Mouse (Mus musculus): ENCODE measurements at regions not wholly inside any gene's neighbourhood (a gene's known extent, or its start where the extent isn't known, plus 50 kb on each side); places are given as distances from the start of the nearest gene placed in this dataset.
"Not testable (repeated sequence)": the region's sequence is repeated elsewhere in the genome, so short reads cannot be mapped to it uniquely, and the experiment has no call there.

DNA sequence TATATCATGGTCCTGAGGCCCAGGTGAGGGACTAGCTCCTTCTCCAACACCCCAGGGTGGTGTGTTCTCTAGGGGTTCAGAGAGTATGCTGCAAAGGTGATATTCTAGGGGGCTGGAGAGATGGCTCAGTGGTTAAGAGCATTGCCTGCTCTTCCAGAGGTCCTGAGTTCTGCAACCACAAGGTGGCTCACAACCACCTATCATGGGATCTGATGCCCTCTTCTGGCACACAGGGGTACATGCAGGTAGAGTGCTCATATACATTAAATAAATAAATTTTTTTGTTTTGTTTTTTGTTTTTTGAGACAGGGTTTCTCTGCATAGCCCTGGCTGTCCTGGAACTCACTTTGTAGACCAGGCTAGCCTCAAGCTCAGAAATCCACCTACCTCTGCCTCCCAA is 81.7 kb downstream of the Sik1 start:
- not testable (repeated sequence) for ATAC-seq (ENCODE audit: low read depth); H3K9me3 ChIP-seq (ENCODE audit: control insufficient read depth, low read length); H3K4me3 ChIP-seq (ENCODE audit: low read length)

GRCm38 (mm10) chr17:31775037-31775436 is 80.6 kb downstream of the Sik1 start:
- Histone ChIP-seq H3K36me3 (ENCODE audit: control insufficient read depth, insufficient read depth, low read length) (no peaks in the 10 kb centered on the region), H3K9me3 (ENCODE audit: control insufficient read depth, low read length) (peaks cover 4% of the 10 kb centered on the region; the same call in 1 of the 2 replicates), H3K4me1 (replicated peaks; ENCODE audit: control insufficient read depth, insufficient read depth, low read length) (peaks cover 34% of the 10 kb centered on the region), H3K27ac (ENCODE audit: low read length) (no peak overlapping the region), H3K9ac (ENCODE audit: low read length) (no peak overlapping the region), H3K27me3 (ENCODE audit: control insufficient read depth, insufficient read depth, low read depth, low read length) (no peaks in the 10 kb centered on the region), H3K4me3 (ENCODE audit: low read length) (no peak overlapping the region), H3K4me2 (ENCODE audit: low read depth, low read length) (no peak overlapping the region)
- WGBS = 66% methylated on average over 4 of the region's 5 CpGs
- ATAC-seq (ENCODE audit: low read depth) = no peak

More for the DNA sequence above, 81.7 kb downstream of the Sik1 start:
- H3K4me2 ChIP-seq (ENCODE audit: low read depth, low read length); H3K27me3 ChIP-seq (ENCODE audit: control insufficient read depth, insufficient read depth, low read depth, low read length); H3K36me3 ChIP-seq (ENCODE audit: control insufficient read depth, insufficient read depth, low read length); H3K9ac ChIP-seq (ENCODE audit: low read length); H3K27ac ChIP-seq (ENCODE audit: low read length): not testable (repeated sequence)
- peaks cover 31% of the 10 kb centered on the region for H3K4me1 ChIP-seq (replicated peaks; ENCODE audit: control insufficient read depth, insufficient read depth, low read length)

GRCm38 (mm10) chr17:31775966-31776365 is 79.6 kb downstream of the Sik1 start:
- ATAC-seq (ENCODE audit: low read depth) = no peak
- H3K4me3 ChIP-seq (ENCODE audit: low read length) = no peak overlapping the region
- H3K9ac ChIP-seq (ENCODE audit: low read length) = no peak overlapping the region
- WGBS = 78% methylated on average over 3 of the region's 3 CpGs
- no peaks in the 10 kb centered on the region for H3K9me3 ChIP-seq (ENCODE audit: control insufficient read depth, low read length)
- peak overlapping the region; percentile 28; the same call in 1 of the 2 replicates for H3K27ac ChIP-seq (ENCODE audit: low read length)
- no peaks in the 10 kb centered on the region for H3K27me3 ChIP-seq (ENCODE audit: control insufficient read depth, insufficient read depth, low read depth, low read length)
- peaks cover 34% of the 10 kb centered on the region for H3K4me1 ChIP-seq (replicated peaks; ENCODE audit: control insufficient read depth, insufficient read depth, low read length)
- H3K4me2 ChIP-seq (ENCODE audit: low read depth, low read length) = no peak overlapping the region
- no peaks in the 10 kb centered on the region for H3K36me3 ChIP-seq (ENCODE audit: control insufficient read depth, insufficient read depth, low read length)

DNA sequence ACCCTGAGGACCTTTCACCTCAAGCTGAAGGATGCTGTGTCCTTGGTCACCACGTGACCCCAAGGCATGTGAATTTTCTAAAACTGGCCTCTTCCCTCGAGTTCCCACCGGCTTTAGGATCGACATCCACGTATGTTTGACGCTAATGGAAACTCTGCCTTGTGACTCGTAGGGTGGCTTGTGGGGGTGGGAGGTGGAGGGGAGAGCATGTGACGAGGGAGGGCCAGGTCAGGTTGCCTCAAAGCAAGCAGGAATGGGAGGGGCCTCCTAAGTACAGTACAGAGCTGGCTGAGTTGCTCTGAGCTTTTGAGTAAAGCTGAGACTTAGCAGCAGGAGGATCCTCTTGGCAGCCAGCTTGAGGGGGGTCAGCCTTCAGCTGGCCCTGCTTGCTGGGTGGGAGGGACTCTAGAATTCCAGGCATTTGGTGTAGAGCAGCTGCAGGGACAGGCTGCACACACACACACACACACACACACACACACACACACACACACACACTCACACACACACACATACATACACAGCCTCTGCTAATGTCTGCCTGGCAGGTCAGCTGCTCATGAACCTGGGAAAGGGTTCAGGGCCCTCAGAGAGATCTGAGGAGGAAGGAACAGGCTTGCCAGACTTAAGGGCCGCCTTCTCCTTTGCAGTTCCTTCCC is 78.5 kb downstream of the Sik1 start:
- peak; percentile 95 for ATAC-seq (ENCODE audit: low read depth)
- Histone ChIP-seq H3K4me2 (ENCODE audit: low read depth, low read length) (peak overlapping the region; percentile 19; the same call in 1 of the 2 replicates), H3K9me3 (ENCODE audit: control insufficient read depth, low read length) (no peaks in the 10 kb centered on the region), H3K4me3 (ENCODE audit: low read length) (no peak overlapping the region), H3K4me1 (replicated peaks; ENCODE audit: control insufficient read depth, insufficient read depth, low read length) (peaks cover 32% of the 10 kb centered on the region), H3K27me3 (ENCODE audit: control insufficient read depth, insufficient read depth, low read depth, low read length) (no peaks in the 10 kb centered on the region), H3K36me3 (ENCODE audit: control insufficient read depth, insufficient read depth, low read length) (no peaks in the 10 kb centered on the region), H3K27ac (ENCODE audit: low read length) (peak overlapping the region; percentile 85), H3K9ac (ENCODE audit: low read length) (peak overlapping the region; percentile 33; the same call in 1 of the 2 replicates)
- WGBS = 21% methylated on average over 9 of the region's 9 CpGs

- H3K4me1 ChIP-seq (replicated peaks; ENCODE audit: control insufficient read depth, insufficient read depth, low read length) = peaks cover 28% of the 10 kb centered on the region
- no peak for ATAC-seq (ENCODE audit: low read depth)
These were observed 77.9 kb downstream of the Sik1 start for GRCm38 (mm10) chr17:31777751-31778150.

DNA sequence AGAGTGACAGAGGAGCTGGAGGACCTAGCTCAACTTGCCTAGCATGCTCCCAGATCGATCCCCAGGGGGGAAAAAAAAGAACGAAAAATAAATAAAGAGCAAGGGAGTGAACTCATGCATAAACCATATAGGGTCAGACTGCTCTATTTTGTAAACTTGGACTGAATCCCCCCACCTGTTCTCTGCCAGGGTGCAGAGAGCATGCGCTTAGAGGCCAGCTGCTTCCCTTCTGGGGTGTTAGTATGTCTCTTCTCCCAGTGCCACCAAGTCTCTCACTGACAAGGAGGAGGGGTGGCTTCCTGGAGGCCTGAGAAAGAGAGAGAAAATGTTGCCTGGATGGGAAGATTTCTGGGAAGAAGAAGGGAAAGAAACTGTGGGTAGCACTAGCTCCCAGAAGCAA is 76.1 kb downstream of the Sik1 start:
- ATAC-seq (ENCODE audit: low read depth) = no peak
- no peaks in the 10 kb centered on the region for H3K36me3 ChIP-seq (ENCODE audit: control insufficient read depth, insufficient read depth, low read length)
- H3K9me3 ChIP-seq (ENCODE audit: control insufficient read depth, low read length) = no peaks in the 10 kb centered on the region
- H3K27me3 ChIP-seq (ENCODE audit: control insufficient read depth, insufficient read depth, low read depth, low read length) = no peaks in the 10 kb centered on the region
- no peak overlapping the region for H3K4me2 ChIP-seq (ENCODE audit: low read depth, low read length)
- H3K4me1 ChIP-seq (replicated peaks; ENCODE audit: control insufficient read depth, insufficient read depth, low read length) = peaks cover 25% of the 10 kb centered on the region
- no peak overlapping the region for H3K4me3 ChIP-seq (ENCODE audit: low read length)
- no peak overlapping the region for H3K9ac ChIP-seq (ENCODE audit: low read length)
- no peak overlapping the region for H3K27ac ChIP-seq (ENCODE audit: low read length)
- 30% methylated on average over 3 of the region's 3 CpGs for WGBS

More at GRCm38 (mm10) chr17:31777751-31778150, 77.9 kb downstream of the Sik1 start:
- Histone ChIP-seq H3K36me3 (ENCODE audit: control insufficient read depth, insufficient read depth, low read length) (no peaks in the 10 kb centered on the region), H3K27ac (ENCODE audit: low read length) (peak overlapping the region; percentile 85), H3K4me3 (ENCODE audit: low read length) (no peak overlapping the region), H3K9me3 (ENCODE audit: control insufficient read depth, low read length) (no peaks in the 10 kb centered on the region), H3K9ac (ENCODE audit: low read length) (peak overlapping the region; percentile 5), H3K27me3 (ENCODE audit: control insufficient read depth, insufficient read depth, low read depth, low read length) (no peaks in the 10 kb centered on the region), H3K4me2 (ENCODE audit: low read depth, low read length) (no peak overlapping the region)
- 52% methylated on average over 5 of the region's 5 CpGs for WGBS

GRCm38 (mm10) chr17:31782251-31782650 is 73.4 kb downstream of the Sik1 start:
- H3K36me3 ChIP-seq (ENCODE audit: control insufficient read depth, insufficient read depth, low read length) = no peaks in the 10 kb centered on the region
- no peaks in the 10 kb centered on the region for H3K27me3 ChIP-seq (ENCODE audit: control insufficient read depth, insufficient read depth, low read depth, low read length)
- ATAC-seq (ENCODE audit: low read depth) = no peak
- H3K9ac ChIP-seq (ENCODE audit: low read length) = no peak overlapping the region
- no peaks in the 10 kb centered on the region for H3K9me3 ChIP-seq (ENCODE audit: control insufficient read depth, low read length)
- H3K4me3 ChIP-seq (ENCODE audit: low read length) = no peak overlapping the region
- peaks cover 15% of the 10 kb centered on the region for H3K4me1 ChIP-seq (replicated peaks; ENCODE audit: control insufficient read depth, insufficient read depth, low read length)
- no peak overlapping the region for H3K4me2 ChIP-seq (ENCODE audit: low read depth, low read length)
- H3K27ac ChIP-seq (ENCODE audit: low read length) = no peak overlapping the region
- WGBS = 60% methylated on average over 6 of the region's 6 CpGs

- no peak for ATAC-seq (ENCODE audit: low read depth)
- no peak overlapping the region for H3K4me2 ChIP-seq (ENCODE audit: low read depth, low read length)
- H3K27ac ChIP-seq (ENCODE audit: low read length) = no peak overlapping the region
- H3K27me3 ChIP-seq (ENCODE audit: control insufficient read depth, insufficient read depth, low read depth, low read length) = no peaks in the 10 kb centered on the region
- H3K4me3 ChIP-seq (ENCODE audit: low read length) = no peak overlapping the region
- H3K9me3 ChIP-seq (ENCODE audit: control insufficient read depth, low read length) = no peaks in the 10 kb centered on the region
- 87% methylated on average over 5 of the region's 5 CpGs for WGBS
- no peaks in the 10 kb centered on the region for H3K36me3 ChIP-seq (ENCODE audit: control insufficient read depth, insufficient read depth, low read length)
- peaks cover 7% of the 10 kb centered on the region for H3K4me1 ChIP-seq (replicated peaks; ENCODE audit: control insufficient read depth, insufficient read depth, low read length)
- no peak overlapping the region for H3K9ac ChIP-seq (ENCODE audit: low read length)
These were observed 72.5 kb downstream of the Sik1 start for GRCm38 (mm10) chr17:31783071-31783470.

DNA sequence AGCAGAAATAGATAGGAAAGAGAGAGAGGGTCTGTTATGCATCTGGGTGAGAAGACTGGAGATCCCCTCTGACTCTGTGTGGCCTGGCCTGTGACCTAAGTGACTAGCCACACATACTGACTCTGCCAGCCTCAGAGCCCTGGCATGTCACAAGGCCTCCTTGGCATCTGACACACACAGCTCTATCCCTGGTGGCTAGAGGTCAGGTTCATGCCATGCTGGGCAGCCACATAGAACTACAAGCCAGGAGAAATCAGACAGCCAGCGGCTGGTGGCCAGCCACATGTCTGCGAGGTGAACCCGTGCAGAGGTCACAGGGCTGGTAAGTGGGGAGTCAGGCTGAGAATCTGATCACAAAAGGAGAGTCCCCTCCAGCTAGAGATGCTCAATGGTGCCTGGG is 67.3 kb downstream of the Sik1 start:
- H3K36me3 ChIP-seq (ENCODE audit: control insufficient read depth, insufficient read depth, low read length) = no peaks in the 10 kb centered on the region
- H3K4me2 ChIP-seq (ENCODE audit: low read depth, low read length) = no peak overlapping the region
- no peaks in the 10 kb centered on the region for H3K9me3 ChIP-seq (ENCODE audit: control insufficient read depth, low read length)
- no peak overlapping the region for H3K4me3 ChIP-seq (ENCODE audit: low read length)
- WGBS = 84% methylated on average over 3 of the region's 3 CpGs
- H3K9ac ChIP-seq (ENCODE audit: low read length) = no peak overlapping the region
- H3K27me3 ChIP-seq (ENCODE audit: control insufficient read depth, insufficient read depth, low read depth, low read length) = no peaks in the 10 kb centered on the region
- no peak overlapping the region for H3K27ac ChIP-seq (ENCODE audit: low read length)
- ATAC-seq (ENCODE audit: low read depth) = no peak
- H3K4me1 ChIP-seq (replicated peaks; ENCODE audit: control insufficient read depth, insufficient read depth, low read length) = peaks cover 30% of the 10 kb centered on the region

Measured in lung, embryonic 16.5 days (tissue).